Mouse (Mus musculus) ovary, adult 10 weeks (tissue): ENCODE results near the gene Prrx1. TPM values are rescaled to one million over a fixed set of nuclear protein-coding genes. Genes with fewer than 3 reads are reported as not detected.

Source experiments
- polyA plus RNA-seq: library from polyadenylated mRNA; stranded (reverse); fragments of 350-450 nt; fragmentation: Illumina TruSeq; extraction: RNeasy Lipid Tissue Mini Kit (QIAGEN cat#74804); gene quantifications from one replicate; pipeline ENCODE4 v1.2.3, GENCODE M21; 2014

The Prrx1 gene
- 123 TPM for polyA plus RNA-seq

GRCm38 (mm10) chr1:163313101-163313773 lies at the start of gene Prrx1:
TSS of gene Prrx1 (minus strand) at chr1:163313710.

Other genes starting within 250 kb of the Prrx1 start
- not detected for gene Mroh9, start 228.0 kb downstream of the Prrx1 start, polyA plus RNA-seq
- 26.9 TPM for gene Gorab, start 90.0 kb upstream of the Prrx1 start, polyA plus RNA-seq